Mouse (Mus musculus): ENCODE measurements around the gene Git1.

DNA sequence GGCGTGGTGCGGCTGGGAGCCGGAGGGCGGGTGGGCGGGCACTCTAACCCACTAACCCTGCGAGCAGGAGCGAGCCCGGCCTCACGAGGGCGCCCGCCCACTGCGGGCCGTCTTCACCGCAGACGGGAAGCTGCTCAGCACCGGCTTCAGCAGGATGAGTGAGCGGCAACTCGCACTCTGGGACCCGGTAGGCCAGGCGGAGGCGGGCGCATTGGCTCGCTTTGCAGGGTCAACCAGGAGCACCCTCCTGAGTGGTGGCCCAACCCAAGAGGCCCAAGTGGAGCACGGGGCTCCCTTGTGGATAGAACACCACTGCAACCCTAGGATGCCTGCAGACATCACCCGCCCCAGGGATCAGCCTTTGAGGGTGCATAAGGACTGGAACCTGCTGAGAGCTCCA lies 26.2 kb upstream of the Git1 start:
- no peak for TF ChIP-seq JUND (conservative IDR thresholded peaks at IDR 0.05; ENCODE audit: low read depth, low read length)
- no peak for TF ChIP-seq POLR2AphosphoS2 (IDR thresholded peaks at IDR 0.05; ENCODE audit: low read depth, low read length)
- no peak for TF ChIP-seq TCF12 (IDR thresholded peaks at IDR 0.05; ENCODE audit: low read depth, low read length)
- no peak for TF ChIP-seq MXI1 (IDR thresholded peaks at IDR 0.05; ENCODE audit: low read depth, low read length)
- TF ChIP-seq UBTF (IDR thresholded peaks at IDR 0.05; ENCODE audit: low read depth, low read length), result peak; percentile 86
- no peak for TF ChIP-seq PAX5 (IDR thresholded peaks at IDR 0.05; ENCODE audit: low read length)
- TF ChIP-seq JUN (IDR thresholded peaks at IDR 0.05; ENCODE audit: insufficient read depth, low read depth, low read length), result no peak
- TF ChIP-seq SMC3 (IDR thresholded peaks at IDR 0.05; ENCODE audit: low read depth, low read length), result peak; percentile 56

Measured in CH12.LX (cell line).